Mouse (Mus musculus) forebrain, postnatal 0 days (tissue): ENCODE measurements around the gene Sntn. TPM values are rescaled to one million over a fixed set of nuclear protein-coding genes. Genes with fewer than 3 reads are reported as not detected.

ENCODE experiments used
- ATAC-seq: fragments of 200-750 bp; cut with Nextera tagmentation; 2 replicates; pipeline ENCODE4 v1.8.0; 2017; ENCODE audit warnings: mild to moderate bottlenecking, moderate library complexity
- DNase-seq: peaks from one replicate; pipeline ENCODE4 v3.0.0-alpha.2; 2015
- H3K27ac ChIP-seq: fragments of 300-500 bp; sonication (generic); 2 replicates; pipeline ENCODE4 v1.5.1; 2014; ENCODE audit warnings: low read depth, mild to moderate bottlenecking, antibody characterized with exemption, low read length, moderate library complexity, mixed read lengths
- H3K27me3 ChIP-seq: fragments of 300-500 bp; sonication (generic); 2 replicates; pipeline ENCODE4 v1.6.1; 2014; ENCODE audit warnings: mild to moderate bottlenecking, low read length, mixed read lengths; ENCODE audit not compliant: insufficient read depth
- H3K36me3 ChIP-seq: fragments of 300-500 bp; sonication (generic); 2 replicates; pipeline ENCODE4 v1.6.1; 2014; ENCODE audit warnings: mild to moderate bottlenecking, moderate library complexity; ENCODE audit not compliant: insufficient read depth
- H3K4me1 ChIP-seq: fragments of 300-500 bp; sonication (generic); 2 replicates; pipeline ENCODE4 v1.6.1; 2014; ENCODE audit warnings: antibody characterized with exemption; ENCODE audit not compliant: insufficient read depth
- H3K4me2 ChIP-seq: fragments of 300-500 bp; sonication (generic); 2 replicates; pipeline ENCODE4 v1.6.1; 2014; ENCODE audit warnings: low read depth, mild to moderate bottlenecking, moderate library complexity
- H3K4me3 ChIP-seq: fragments of 300-500 bp; sonication (generic); 2 replicates; pipeline ENCODE4 v1.5.1; 2014; ENCODE audit warnings: low read depth, low read length, mixed read lengths
- H3K9ac ChIP-seq: fragments of 300-500 bp; sonication (generic); 2 replicates; pipeline ENCODE4 v1.6.1; 2014; ENCODE audit warnings: mild to moderate bottlenecking
- H3K9me3 ChIP-seq: fragments of 300-500 bp; sonication (generic); 2 replicates; pipeline ENCODE4 v1.6.1; 2016; ENCODE audit warnings: low read length
- CTCF ChIP-seq: sonication (generic); IDR thresholded peaks from 2 replicates; pipeline ENCODE4 v1.5.1; 2016; ENCODE audit warnings: antibody characterized with exemption, control low read depth, low read depth
- WGBS: fragments of 180-500 bp; shearing (Covaris S2); extraction: QIAGEN DNeasy Blood & Tissue Kit; methylation state at CpG from one replicate; pipeline ENCODE4 v1.1.7; 2014; 5-methylcytosine and 5-hydroxymethylcytosine counted together
- polyA plus RNA-seq: library from polyadenylated mRNA; unstranded; fragments of >200 nt; fragmentation: Nextera tagmentation; extraction: Ambion mirVana; gene quantifications from 2 replicates; pipeline ENCODE4 v1.2.1, GENCODE M21; 2015
- total RNA-seq: library from RNA; depleted of rRNA; stranded (reverse); fragments of >200 nt; gene quantifications from 2 replicates; pipeline ENCODE4 v1.2.3, GENCODE M21; 2014; rRNA removed

Sntn gene
- total RNA-seq, result 0.23 TPM in 1 of 2 replicates, not detected in the other
- 0.15 and 0.16 TPM in 2 replicates for polyA plus RNA-seq

DNA sequence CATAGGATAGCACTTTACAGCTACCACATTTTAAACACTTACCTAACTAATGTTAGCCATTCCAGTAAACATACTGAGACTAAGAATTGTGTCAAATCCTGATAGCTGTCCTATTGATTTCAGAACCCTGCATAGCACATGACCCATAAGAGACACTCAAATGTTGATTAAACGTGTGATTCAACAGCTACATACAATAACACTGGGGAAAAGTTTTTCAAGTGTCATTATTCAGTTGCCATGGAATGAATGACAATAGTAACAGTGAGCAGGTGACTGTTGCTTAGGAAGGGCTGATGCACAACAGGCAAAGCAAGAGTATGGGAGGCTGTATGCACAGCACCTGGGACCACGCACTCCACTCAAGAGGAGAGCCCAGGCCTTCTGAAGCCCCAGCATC, at the start of gene Sntn:
Gene Sntn (plus strand): TSS at position 301 of the 400 bp plus-strand sequence.
- H3K9ac ChIP-seq, result no peak within 1 kb of the TSS
- H3K4me3 ChIP-seq, result no peak within 1 kb of the TSS
- no peaks in the 10 kb centered on the region for H3K9me3 ChIP-seq
- no peak within 1 kb of the TSS for H3K4me2 ChIP-seq
- no peak for TF ChIP-seq CTCF
- H3K4me1 ChIP-seq, result no peaks in the 10 kb centered on the region
- no peaks in the 10 kb centered on the region for H3K27me3 ChIP-seq
- ATAC-seq (no peak), DNase-seq (no peak)
- H3K27ac ChIP-seq, result no peak within 1 kb of the TSS
- 83% methylated on average over 2 of the region's 2 CpGs for WGBS
- no peaks in the 10 kb centered on the region for H3K36me3 ChIP-seq

DNA sequence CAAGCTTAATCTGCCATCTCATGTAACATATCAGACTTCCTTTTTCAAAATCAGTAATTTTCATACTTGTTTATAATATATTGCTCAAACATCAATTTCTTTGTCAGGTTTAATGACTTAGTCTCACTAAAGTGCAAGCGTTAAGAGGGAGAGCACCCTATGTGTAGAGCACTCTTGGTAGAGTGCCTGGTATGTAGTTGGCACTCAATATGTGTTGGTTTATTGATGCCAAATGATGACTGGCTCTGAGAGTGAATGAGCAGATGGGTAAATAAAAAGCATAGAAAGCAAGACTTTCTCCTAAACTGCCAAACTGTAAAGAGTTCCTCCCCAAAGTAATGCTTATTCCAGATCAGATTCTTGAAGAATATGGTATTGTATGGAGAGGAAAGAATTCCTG, 20.8 kb upstream of the Sntn start:
- Histone ChIP-seq H3K27me3 (no peaks in the 10 kb centered on the region), H3K4me3 (no peak overlapping the region), H3K4me1 (0 out of 2 replicates have a peak, but pooled peaks cover 4% of the 10 kb centered on the region), H3K9me3 (no peaks in the 10 kb centered on the region), H3K36me3 (no peaks in the 10 kb centered on the region), H3K27ac (no peak overlapping the region), H3K9ac (no peak overlapping the region), H3K4me2 (no peak overlapping the region)
- DNase-seq (peak; percentile 79), ATAC-seq (peak; percentile 75)
- no peak for TF ChIP-seq CTCF
- WGBS, result 58% methylated on average over 1 of the region's 1 CpGs

DNA sequence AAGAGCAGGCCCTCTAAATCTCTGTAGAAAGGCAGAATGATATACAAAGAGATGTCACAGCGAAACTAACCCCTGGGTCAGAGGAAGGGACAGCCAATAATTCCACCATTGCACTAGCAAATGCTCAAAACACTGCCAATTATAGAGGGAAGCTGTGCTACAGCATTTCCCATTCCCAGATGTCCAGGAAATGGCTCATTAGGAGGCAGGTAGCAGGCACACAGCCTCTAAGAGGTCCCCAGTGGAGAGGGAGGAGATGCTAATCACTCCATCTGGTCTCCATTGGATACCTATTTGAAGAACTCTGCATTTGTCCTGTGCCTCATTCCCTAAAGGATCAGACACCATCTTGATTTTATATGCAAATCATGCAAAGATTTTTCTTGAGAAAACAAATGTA, 19.6 kb upstream of the Sntn start:
- DNase-seq (no peak), ATAC-seq (no peak)
- no peak for TF ChIP-seq CTCF
- Histone ChIP-seq H3K4me2 (no peak overlapping the region), H3K27me3 (no peaks in the 10 kb centered on the region), H3K9ac (no peak overlapping the region), H3K36me3 (no peaks in the 10 kb centered on the region), H3K27ac (no peak overlapping the region), H3K4me1 (0 out of 2 replicates have a peak, but pooled peaks cover 4% of the 10 kb centered on the region), H3K4me3 (no peak overlapping the region), H3K9me3 (no peaks in the 10 kb centered on the region)
- 66% methylated on average over 1 of the region's 1 CpGs for WGBS

DNA sequence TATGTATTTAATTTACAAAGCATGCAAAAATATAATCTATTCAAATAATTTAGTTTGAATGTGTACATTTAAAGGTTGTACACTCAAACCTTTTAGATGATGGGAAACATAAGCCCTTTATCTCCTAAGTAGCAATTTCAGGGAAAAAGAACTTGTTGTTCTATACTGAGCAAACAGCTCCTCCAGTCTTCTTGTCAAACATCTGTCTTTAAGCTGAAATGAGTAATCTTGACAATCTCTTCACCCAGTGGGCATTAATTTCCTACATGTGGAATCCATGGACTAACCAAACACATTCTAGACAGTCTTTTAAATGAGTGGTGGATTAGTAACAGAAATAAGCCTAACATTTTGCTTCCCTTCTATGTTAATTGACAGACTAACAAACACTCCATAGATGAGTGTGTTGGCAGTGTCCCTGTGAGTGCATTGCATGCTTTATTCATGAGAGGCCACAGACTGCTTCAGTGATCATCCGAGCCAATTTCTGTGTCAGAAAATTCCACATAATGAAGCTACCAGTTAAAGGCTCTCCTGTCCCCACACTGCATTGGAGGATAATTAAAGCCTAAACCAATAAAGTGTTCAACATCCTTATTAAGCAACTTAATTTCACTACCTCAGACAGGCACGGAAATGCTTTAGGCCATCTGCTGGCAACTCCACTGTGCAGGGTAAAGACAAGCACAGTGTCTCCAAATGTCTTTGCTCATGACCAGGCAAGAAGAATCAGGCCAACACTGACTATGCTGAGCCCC, 19.0 kb upstream of the Sntn start:
- no peak overlapping the region for H3K27ac ChIP-seq
- ATAC-seq (peak; percentile 93), DNase-seq (peak; percentile 73)
- 12% methylated on average over 2 of the region's 2 CpGs for WGBS
- no peaks in the 10 kb centered on the region for H3K9me3 ChIP-seq
- H3K4me2 ChIP-seq, result no peak overlapping the region
- no peaks in the 10 kb centered on the region for H3K27me3 ChIP-seq
- 0 out of 2 replicates have a peak, but pooled peaks cover 4% of the 10 kb centered on the region for H3K4me1 ChIP-seq
- H3K36me3 ChIP-seq, result no peaks in the 10 kb centered on the region
- 0 out of 2 replicates have a peak, but pooled peaks have one; percentile 7 for TF ChIP-seq CTCF
- no peak overlapping the region for H3K9ac ChIP-seq
- H3K4me3 ChIP-seq, result no peak overlapping the region

DNA sequence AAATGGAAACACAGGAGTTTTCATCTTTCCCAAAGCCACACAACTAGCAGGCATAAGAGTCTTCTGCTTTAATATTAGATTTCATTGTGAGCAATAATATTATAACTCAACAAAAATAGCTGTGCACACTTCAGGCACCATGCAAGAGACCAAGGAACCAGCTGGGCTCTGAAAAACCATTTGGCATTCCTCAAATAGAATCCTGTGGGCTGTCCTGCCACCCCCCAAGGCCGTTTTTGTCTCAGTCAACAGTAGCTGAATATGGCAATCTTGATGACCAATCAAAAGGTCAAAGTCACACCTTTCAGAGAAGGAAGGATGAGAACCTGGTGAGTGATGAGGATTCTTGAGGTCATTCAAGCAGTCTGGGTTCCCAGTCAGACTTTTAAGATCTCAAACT, 16.0 kb downstream of the Sntn start:
- H3K4me3 ChIP-seq, result no peak overlapping the region
- TF ChIP-seq CTCF, result no peak
- no peak overlapping the region for H3K27ac ChIP-seq

DNA sequence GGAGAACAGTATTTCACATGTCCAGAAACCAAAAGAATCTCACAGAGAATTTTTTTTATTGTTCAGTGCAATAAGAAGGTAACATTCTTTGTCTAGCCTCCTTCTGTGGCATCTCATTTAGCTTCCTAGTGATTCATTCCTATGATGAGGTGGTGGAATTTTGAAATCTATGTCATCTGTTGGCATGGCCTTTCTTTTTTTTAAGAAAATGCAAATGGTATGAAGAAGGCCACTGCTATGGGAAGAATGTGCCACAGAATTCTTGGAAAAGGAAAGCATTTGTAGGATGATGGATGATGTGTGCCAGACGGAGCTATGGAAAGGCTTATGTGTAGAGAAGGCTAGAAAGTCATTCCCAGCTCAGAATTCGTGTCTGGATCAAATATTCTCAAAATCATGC, 19.8 kb downstream of the Sntn start:
- no peak for ATAC-seq
- Histone ChIP-seq H3K27ac (no peak overlapping the region), H3K4me3 (no peak overlapping the region), H3K9ac (no peak overlapping the region), H3K27me3 (no peaks in the 10 kb centered on the region), H3K36me3 (no peaks in the 10 kb centered on the region), H3K9me3 (no peaks in the 10 kb centered on the region), H3K4me1 (no peaks in the 10 kb centered on the region), H3K4me2 (no peak overlapping the region)
- WGBS, result 69% methylated on average over 2 of the region's 2 CpGs
- TF ChIP-seq CTCF, result no peak
- DNase-seq, result no peak

More for the DNA sequence above, 16.0 kb downstream of the Sntn start:
- no peak overlapping the region for H3K4me2 ChIP-seq
- no peaks in the 10 kb centered on the region for H3K36me3 ChIP-seq
- no peaks in the 10 kb centered on the region for H3K4me1 ChIP-seq
- DNase-seq (no peak), ATAC-seq (no peak)
- WGBS, result 79% methylated on average over 1 of the region's 1 CpGs
- H3K27me3 ChIP-seq, result no peaks in the 10 kb centered on the region
- H3K9ac ChIP-seq, result no peak overlapping the region
- no peaks in the 10 kb centered on the region for H3K9me3 ChIP-seq

DNA sequence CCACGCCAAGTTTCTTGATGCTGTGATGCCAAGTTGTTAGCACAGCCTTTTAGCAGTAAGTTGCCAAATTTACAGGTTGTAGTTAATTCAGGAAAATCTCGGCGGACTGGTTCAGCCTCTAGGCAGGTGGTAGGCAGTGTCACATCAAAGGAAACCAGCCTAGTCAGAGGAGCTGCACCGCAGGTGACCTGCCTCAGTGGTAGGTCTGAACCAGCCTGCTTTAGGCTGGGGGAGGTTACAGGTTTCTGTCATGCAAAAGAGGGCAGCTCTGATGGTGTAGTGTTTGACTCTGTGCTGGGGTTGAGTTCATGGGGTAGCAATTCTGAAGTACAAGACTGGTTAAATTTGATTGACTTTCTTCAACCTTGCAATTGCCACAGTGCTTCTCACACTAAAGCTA, 61.6 kb downstream of the Sntn start:
- WGBS, result 40% methylated on average over 4 of the region's 4 CpGs
- no peak for TF ChIP-seq CTCF
- ATAC-seq (no peak), DNase-seq (no peak)
- Histone ChIP-seq H3K9me3 (no peaks in the 10 kb centered on the region), H3K27ac (no peak overlapping the region), H3K4me1 (no peaks in the 10 kb centered on the region), H3K27me3 (no peaks in the 10 kb centered on the region), H3K4me3 (no peak overlapping the region), H3K36me3 (no peaks in the 10 kb centered on the region), H3K4me2 (no peak overlapping the region), H3K9ac (no peak overlapping the region)

Other genes starting within 250 kb of the Sntn start
- gene Gm281, start 243.6 kb downstream of the Sntn start, total RNA-seq, result not detected in 2 replicates
- gene Gm281, start 243.6 kb downstream of the Sntn start, polyA plus RNA-seq, result 0.06 and 0.11 TPM in 2 replicates